Mouse (Mus musculus) cortical plate, adult 2 months (tissue): ENCODE data around the gene Srd5a2. TPM values are rescaled to one million over a fixed set of nuclear protein-coding genes. Genes with fewer than 3 reads are reported as not detected.

Experiments used
- H3K27ac ChIP-seq: fragments of 200-500 bp; 2 replicates; pipeline ENCODE4 v1.5.1; 2012; ENCODE audit warnings: low read length, control low read depth, inconsistent platforms; ENCODE audit not compliant: insufficient read depth
- H3K4me1 ChIP-seq: fragments of 200-500 bp; 2 replicates; pipeline ENCODE4 v1.6.1; 2011; ENCODE audit warnings: low read length; ENCODE audit not compliant: control insufficient read depth, insufficient read depth
- H3K4me3 ChIP-seq: fragments of 200-500 bp; 2 replicates; pipeline ENCODE4 v1.5.1; 2011; ENCODE audit warnings: mild to moderate bottlenecking, low read length, control low read depth; ENCODE audit not compliant: insufficient read depth
- CTCF ChIP-seq: fragments of 200-500 bp; IDR thresholded peaks from 2 replicates; pipeline ENCODE4 v1.5.1; 2011; ENCODE audit warnings: mild to moderate bottlenecking, control low read depth, low read length; ENCODE audit not compliant: insufficient read depth; ENCODE audit errors: extremely low read depth
- POLR2A ChIP-seq: fragments of 200-500 bp; IDR thresholded peaks from 2 replicates; pipeline ENCODE4 v1.6.1; 2011; ENCODE audit warnings: mild to moderate bottlenecking, low read length, control low read depth; ENCODE audit not compliant: insufficient read depth; ENCODE audit errors: extremely low read depth
- polyA plus RNA-seq: library from polyadenylated mRNA; depleted of rRNA; stranded (reverse); fragments of >200 nt; gene quantifications from 2 replicates; pipeline ENCODE4 v1.2.3, GENCODE M21; 2012; rRNA removed

Srd5a2 gene
- polyA plus RNA-seq, 1 experiment, result 0.06 TPM

DNA sequence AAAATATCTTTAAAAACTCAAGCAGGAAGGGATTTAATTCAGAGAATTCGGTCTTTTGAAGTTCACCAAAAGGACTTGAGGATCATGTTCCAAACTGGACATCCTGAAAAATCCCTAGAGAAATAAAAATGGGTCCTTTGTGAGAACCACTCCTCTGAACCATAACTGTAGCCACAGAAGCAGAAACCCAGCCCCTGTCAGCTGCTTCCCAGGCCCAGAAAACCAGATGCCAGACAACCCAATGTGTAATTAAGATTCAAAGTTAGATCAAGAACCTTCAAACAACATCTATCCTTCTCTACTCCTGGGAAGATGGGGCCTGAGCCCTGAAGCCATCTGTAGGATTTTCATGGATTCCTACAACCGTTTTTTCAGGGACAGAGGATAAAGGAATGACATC, 61.1 kb downstream of the Srd5a2 start:
- Histone ChIP-seq H3K4me3 (no peak overlapping the region), H3K27ac (no peak overlapping the region), H3K4me1 (no peaks in the 10 kb centered on the region)
- TF ChIP-seq POLR2A (no peak), CTCF (no peak)

DNA sequence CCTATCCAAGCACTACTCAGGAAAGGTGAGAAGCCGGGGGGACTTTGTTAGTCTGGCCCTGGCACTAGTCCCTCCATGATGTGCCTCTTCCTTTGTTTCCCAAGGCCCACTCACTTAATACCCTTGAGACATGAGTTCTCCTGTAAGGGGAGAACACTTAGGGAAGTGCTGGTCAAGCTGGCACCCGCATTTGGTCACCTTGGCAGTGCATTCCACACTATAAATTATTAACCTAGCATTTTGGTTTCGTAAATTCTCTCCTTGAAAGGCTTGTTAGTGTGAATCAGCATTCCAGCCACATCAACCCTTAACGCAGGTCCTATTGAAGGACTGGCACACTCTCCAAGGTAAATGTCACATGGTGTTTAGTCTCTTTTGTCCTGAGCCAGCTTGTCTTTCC, 61.8 kb downstream of the Srd5a2 start:
- H3K27ac ChIP-seq, result no peak overlapping the region
- no peak overlapping the region for H3K4me3 ChIP-seq
- TF ChIP-seq CTCF (no peak), POLR2A (no peak)
- no peaks in the 10 kb centered on the region for H3K4me1 ChIP-seq

DNA sequence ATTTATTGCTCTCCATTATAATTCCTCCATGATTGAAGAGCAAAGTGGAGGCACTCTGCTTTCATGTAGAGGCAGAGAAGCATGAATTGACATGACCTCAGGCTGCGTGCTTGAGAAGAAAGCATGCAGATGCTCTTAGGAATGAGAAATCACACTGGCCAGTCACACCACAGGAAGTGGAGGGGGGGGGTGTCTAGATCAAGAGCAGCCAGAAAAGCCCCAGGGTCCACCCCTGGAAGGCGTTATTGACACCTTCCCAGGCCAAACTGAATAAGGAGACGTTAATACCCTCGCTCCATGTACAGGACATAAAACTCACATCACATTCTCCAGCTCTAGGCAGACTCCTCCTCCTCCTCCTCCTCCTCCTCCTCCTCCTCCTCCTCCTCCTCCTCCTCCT, 63.2 kb downstream of the Srd5a2 start:
- Histone ChIP-seq H3K4me1 (no peaks in the 10 kb centered on the region), H3K27ac (no peak overlapping the region), H3K4me3 (no peak overlapping the region)
- TF ChIP-seq CTCF (no peak), POLR2A (no peak)

DNA sequence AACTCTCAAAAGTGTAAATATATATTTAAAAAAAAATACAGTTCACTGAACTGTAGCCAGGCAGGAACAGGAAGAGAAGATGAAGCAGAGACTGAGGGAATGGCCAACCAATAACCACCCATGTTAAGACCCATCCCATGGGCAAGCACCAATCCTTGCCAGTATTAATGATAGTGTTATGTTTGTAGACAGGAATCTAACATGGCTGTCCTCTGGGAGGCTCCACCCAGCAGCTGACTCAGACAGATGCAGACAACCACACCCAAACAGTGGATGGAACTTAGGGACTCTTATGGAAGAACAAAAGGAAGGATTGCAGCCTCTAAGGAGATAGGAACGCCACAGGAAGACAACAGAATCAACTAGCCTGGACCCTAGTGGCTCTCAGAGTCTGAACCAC, 64.8 kb downstream of the Srd5a2 start:
- no peak for TF ChIP-seq POLR2A
- Histone ChIP-seq H3K4me3 (no peak overlapping the region), H3K27ac (no peak overlapping the region), H3K4me1 (no peaks in the 10 kb centered on the region)

DNA sequence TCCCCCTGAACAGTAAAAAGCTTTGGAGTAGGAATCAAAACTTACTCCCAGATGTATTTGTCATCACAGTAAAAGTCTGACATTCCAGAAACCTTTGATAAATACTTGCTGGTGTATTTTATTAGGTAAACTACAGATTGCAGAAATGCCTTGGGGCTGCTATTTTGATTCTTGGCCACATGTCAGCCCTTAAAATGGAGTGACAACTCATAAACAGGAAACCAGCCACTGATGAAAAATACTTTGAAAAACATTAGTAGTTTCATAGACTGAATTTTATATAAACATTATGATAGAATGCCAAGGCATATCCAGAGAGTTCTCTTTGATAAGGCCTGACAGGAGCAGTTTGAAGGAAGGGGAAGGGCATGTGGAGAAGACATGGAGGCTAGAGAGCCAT, 71.7 kb downstream of the Srd5a2 start:
- TF ChIP-seq POLR2A (no peak), CTCF (no peak)
- H3K27ac ChIP-seq, result no peak overlapping the region
- H3K4me3 ChIP-seq, result no peak overlapping the region
- H3K4me1 ChIP-seq, result no peaks in the 10 kb centered on the region

DNA sequence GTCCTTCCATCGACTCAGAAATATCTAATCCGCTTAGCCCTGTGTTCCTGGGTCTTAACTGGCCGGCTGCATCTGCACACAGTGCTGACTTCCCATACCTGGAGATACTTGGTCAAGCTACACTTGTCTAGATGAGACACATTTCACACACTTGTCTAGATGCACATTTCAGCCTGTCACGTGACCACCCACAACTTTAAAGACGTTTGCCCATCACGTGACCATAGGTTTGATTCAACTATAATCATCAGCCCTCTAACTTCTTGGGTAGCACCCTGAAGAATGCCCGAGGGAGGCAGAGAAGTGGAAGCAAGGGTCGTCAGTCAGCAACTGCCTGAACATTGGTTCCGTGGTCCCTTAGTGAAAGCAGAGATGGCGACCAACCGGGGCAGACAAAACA, 75.1 kb downstream of the Srd5a2 start:
- no peak overlapping the region for H3K27ac ChIP-seq
- no peaks in the 10 kb centered on the region for H3K4me1 ChIP-seq
- H3K4me3 ChIP-seq, result no peak overlapping the region
- no peak for TF ChIP-seq POLR2A
- TF ChIP-seq CTCF, result no peak

DNA sequence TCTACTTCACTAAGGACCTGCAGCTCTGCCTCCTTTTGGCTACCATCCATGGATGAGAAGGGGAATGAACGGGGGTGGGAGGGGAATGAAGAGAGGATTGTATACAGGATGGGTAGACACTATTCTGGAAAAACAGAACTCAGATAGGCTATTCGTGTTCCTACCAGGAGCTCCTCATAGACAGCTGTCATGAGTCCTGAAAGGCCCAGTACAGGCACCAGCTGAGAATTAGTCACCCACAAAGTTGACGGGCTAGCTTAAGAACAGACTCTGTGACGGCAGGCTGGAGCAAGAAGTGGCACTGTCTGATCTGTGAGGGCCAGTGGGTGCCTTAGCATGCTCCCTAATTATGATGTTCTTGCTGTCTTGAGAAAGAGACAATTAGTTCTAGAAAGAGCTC, 76.4 kb downstream of the Srd5a2 start:
- TF ChIP-seq CTCF (no peak), POLR2A (no peak)
- no peaks in the 10 kb centered on the region for H3K4me1 ChIP-seq
- H3K4me3 ChIP-seq, result no peak overlapping the region
- no peak overlapping the region for H3K27ac ChIP-seq

DNA sequence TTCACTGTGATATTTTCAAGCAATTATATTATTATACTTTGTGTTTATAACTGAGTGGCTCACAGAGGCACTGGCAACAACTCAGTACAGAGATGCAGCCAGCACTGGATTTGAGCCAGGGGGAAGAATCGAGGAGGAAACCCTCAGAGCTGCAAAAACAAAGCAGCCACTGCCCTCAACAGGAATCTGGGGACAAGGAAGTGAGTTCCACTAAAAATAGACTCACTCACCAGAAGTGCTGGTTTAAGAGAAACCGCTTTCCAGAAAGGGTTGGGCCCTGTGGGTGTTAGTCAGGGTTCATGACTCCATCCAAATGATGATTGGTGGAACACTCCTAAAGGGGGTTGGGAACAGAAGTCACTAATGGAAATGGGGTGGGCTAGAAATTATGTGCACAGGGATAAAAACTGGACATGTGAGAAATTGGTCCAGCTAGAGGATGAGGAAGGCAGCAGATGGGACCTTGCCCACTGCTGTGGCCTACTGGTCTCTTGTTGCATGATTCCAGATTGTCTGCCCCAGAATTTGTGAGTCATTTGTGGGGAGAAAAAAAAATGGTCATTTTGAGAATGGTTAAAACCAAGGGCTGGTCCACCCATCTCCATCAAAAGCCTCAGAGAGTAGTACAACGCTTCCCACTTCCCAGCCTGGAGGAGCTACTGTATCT, 77.2 kb downstream of the Srd5a2 start:
- TF ChIP-seq POLR2A, result no peak
- TF ChIP-seq CTCF, result no peak
- Histone ChIP-seq H3K4me1 (no peaks in the 10 kb centered on the region), H3K4me3 (no peak overlapping the region), H3K27ac (no peak overlapping the region)

Other genes with a start within 250 kb of the Srd5a2 start
- gene Ehd3, start 243.8 kb downstream of the Srd5a2 start, polyA plus RNA-seq, result 50.1 and 56.6 TPM in 2 replicates
- 5.7 and 11.2 TPM in 2 replicates for gene Xdh, start 97.7 kb downstream of the Srd5a2 start, polyA plus RNA-seq
- gene Memo1, start 247.6 kb upstream of the Srd5a2 start, polyA plus RNA-seq, result 46.5 and 47.7 TPM in 2 replicates